Mouse (Mus musculus) kidney, adult 11 months (tissue): ENCODE results near the gene Gm20388.

Source experiments
- DNase-seq: peaks from one replicate; pipeline ENCODE4 v3.0.0; 2022

Gene Gm20388

GRCm38 (mm10) chr8:122149606-122150005 lies 2239.0 kb downstream of the Gm20388 start:
- no peak for DNase-seq

DNA sequence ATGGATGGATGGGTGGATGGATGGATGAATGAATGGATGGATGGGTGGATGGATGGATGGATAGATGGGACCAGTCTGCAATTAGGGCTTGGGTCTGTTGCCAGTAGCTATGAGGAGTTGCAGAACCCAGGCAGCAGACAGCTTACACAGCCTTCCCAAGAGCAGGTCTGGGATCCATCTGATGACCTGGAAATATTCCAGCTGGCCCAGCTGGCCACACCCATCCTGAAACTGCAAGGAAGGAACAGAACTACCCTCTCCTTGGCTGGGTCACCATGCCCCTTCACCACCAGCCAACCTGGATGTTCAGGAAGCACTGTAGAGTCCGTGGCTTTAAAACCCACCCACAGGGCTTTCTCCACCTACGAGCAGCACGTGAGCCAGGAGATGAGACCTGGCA lies 2240.9 kb downstream of the Gm20388 start:
- DNase-seq = no peak

- DNase-seq = no peak
Observed at GRCm38 (mm10) chr8:122155082-122155643, 2244.5 kb downstream of the Gm20388 start.

- DNase-seq = no peak
Observed at GRCm38 (mm10) chr8:122155964-122156363, 2245.3 kb downstream of the Gm20388 start.

DNA sequence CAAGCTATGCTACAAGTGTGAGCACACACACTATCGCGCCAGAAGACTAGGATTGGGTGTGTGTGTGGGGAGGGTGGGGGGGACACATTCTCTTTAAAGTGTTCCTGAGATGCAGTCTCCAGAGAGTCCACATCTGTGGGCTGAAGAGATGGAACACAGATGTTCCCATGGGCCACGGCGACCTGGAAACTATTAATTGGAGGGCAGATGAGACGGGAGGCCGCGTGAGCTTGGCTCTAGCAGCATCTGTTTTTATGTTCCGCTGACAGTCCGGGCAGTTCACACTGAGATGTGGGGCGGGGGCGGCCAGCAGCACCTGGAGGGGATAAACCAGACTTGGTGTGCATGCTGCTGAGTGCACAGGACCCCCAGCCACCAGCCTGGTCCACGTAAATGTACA lies 2247.0 kb downstream of the Gm20388 start:
- no peak for DNase-seq

DNA sequence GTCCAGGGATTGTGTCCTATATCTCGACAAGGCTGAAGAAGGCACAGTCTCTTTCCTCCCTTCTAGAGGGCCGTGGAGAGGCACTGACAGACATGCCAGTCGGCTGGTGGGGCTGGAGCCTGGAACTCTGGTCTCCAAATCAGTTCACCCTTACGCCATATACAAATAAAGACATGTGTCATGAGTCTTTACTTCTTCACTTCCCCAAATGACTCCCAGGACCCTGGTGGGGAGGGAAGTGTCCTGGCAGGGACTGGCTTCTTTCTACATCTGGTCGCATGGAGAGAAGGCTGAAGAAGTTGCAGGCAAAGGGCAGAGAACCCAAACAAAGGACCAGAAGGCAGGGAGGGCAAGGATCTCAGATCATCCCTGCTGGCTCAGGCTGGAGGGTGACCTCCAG lies 2249.5 kb downstream of the Gm20388 start:
- no peak for DNase-seq

DNA sequence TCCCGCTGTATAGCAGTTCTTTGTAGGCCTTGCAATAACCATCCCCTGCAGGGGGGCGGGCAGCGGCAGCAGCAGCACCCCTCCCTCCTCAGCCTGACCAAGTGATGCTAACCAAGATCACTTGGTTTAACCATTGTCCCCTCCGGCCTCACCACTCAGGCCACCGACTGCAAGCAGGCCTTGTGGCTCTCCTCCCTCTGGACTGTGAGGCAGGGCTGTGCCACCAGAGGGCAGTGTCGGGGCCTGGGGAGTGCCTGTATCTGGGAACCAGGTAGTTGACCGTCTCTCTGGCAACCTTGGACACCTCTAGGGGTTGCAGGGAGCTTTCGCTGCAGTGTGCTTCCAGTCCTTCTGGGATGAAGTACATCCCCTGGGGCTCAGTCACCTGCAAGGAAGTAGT lies 2252.4 kb downstream of the Gm20388 start:
- peak; percentile 36 for DNase-seq

- DNase-seq = no peak
Observed at GRCm38 (mm10) chr8:122167204-122167860, 2256.7 kb downstream of the Gm20388 start.

- no peak for DNase-seq
Observed at GRCm38 (mm10) chr8:122169446-122169845, 2258.8 kb downstream of the Gm20388 start.

DNA sequence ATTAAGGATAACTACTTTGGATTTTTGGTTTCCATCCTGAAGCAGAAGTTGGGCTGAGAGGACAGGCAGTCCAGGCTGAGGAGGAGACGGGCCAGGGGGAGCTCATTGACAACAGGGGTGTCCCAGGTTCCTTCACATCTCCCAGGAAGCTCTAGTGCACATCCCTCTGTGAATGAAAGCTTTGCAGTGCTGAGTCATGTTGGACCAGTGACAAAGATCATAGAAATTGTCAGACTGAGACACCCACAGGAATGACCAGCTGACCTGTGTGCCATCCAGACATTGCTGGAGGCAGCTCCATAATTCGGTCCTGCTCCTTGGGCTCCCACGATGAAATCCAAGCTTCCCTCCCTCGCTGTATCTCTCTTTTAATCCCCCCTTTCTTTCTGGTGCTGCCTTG lies 2261.2 kb downstream of the Gm20388 start:
- DNase-seq = no peak

GRCm38 (mm10) chr8:122174133-122174930 lies 2263.7 kb downstream of the Gm20388 start:
- DNase-seq = no peak

GRCm38 (mm10) chr8:122178392-122178890 lies 2267.8 kb downstream of the Gm20388 start:
- DNase-seq = no peak

DNA sequence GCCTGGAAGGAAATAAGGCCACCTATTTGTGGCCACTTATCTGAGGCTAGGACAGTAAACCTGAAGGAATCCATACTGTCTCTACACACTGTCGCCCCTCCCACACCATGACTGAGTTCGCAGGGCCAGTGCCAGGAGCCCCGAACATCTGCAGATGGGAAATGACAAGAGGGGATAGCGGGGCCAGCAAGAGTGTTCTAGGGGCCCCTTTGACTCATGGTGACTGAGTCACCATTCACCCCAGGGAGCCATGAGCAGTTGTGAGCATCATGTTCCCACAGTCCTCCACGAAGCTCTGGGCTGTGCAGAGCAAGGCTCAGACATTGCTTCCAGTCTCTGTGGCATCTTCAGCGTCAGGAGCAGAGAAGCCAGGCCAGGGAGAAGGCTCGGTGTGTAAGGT lies 2268.7 kb downstream of the Gm20388 start:
- DNase-seq = no peak

- DNase-seq = no peak
Observed at GRCm38 (mm10) chr8:122180116-122180515, 2269.5 kb downstream of the Gm20388 start.

- no peak for DNase-seq
Observed at GRCm38 (mm10) chr8:122181414-122181813, 2270.8 kb downstream of the Gm20388 start.

DNA sequence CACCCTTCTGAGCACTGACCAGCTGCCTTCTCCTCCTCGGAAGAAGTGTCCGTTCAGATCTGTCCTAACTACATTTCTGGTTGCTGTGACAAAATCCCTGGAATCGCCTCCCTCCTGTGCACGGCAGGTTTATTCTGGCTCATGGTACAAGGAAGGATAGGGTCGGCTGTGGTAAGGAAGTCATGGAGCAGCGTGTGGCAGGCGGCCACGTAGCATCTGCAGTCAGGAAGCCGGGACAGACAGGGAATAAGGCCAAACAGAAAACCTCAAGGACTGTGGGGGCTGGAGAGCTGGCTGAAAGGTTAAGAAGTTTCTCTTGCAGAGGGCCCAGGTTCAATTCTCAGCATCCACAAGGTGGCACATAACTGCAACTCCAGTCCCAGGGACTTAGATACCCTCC lies 2271.3 kb downstream of the Gm20388 start:
- DNase-seq = no peak

DNA sequence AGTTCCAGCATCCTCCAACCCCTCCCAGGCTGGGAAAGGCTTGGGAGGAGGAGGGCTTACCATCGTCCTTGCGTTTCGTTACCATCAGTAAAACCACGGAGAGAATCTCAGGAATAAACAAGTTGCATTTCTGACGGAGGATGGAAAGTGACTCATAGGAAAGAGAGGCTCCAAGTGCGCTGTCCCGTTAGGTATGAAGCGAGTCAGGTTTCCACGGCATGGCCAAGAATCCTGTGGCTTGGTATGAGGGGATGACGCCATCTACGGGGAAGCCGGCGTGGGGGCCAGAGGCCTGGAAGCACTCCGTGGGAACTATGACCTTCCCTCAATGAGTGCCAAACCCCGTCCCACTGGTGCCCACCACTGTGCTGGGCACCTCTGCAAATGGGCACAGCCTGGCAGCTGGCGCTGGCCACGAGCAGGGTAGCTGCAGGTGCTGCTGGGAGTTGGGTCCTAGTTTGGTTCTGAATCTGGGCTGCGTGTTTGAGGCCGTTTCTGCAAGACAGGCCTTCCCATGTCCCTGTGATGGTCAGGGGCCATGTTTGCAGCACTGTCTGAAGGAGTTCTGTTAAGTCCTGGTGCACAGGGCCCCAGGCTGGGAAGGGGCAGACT lies 2275.8 kb downstream of the Gm20388 start:
- DNase-seq = no peak

GRCm38 (mm10) chr8:122187271-122187670 lies 2276.6 kb downstream of the Gm20388 start:
- no peak for DNase-seq

- no peak for DNase-seq
Observed at GRCm38 (mm10) chr8:122190349-122191053, 2279.9 kb downstream of the Gm20388 start.

DNA sequence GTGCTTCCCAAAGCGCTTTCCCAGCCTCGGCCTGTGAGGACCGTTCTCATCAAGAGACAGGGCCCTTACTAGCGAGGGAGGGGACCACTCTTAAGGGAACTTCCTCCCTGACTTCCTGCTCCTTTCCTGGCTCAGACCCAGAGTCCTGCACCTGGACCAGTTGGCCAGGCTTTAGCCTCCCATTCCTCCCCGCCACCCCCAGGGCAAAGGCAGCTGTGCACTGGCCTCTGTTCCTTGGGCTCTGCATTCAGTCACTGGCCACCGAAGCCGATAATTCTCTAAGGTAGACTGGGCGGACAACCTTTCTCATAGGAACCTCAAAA lies 2280.4 kb downstream of the Gm20388 start:
- no peak for DNase-seq

DNA sequence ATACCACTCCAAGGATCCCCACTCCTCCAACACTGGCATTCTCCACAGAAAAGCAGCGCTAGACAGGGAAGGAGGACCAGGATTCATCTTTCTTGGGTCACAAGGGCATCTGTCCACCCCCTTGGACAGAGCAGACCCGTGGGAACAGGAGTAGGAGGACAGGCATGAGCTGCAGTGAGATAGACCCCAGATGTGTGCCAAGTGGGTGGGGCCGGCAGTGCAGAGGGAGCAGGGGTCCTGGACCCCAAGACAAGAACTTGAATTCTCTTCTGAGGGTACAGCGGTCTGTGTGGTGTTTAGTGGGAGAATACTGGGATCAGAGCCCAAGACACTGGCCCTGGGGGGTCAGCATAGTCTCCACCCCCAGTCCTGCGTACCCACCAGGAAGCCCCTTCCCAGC lies 2282.1 kb downstream of the Gm20388 start:
- no peak for DNase-seq

DNA sequence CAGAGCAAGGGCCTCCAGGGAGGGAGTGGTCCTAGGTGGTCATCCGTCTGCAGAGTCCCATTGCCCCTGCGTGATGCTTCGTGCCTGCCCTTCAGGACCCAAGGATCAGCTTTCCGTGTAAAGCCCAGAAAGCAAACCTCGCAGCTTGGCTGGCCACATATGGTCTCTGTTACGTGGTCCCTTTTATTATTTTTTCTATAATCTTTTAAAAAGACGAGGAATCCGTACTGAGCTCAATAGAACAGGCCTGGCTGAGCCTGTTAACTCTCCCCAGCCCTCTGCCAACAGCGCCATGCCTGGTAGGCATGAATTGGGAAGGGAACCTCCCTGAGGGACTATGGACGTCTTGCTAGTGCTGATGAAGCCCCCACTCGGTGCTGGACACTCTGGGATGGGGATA lies 2282.9 kb downstream of the Gm20388 start:
- no peak for DNase-seq

GRCm38 (mm10) chr8:122194396-122194795 lies 2283.8 kb downstream of the Gm20388 start:
- DNase-seq = peak; percentile 49
